ENCODE assay signal across 9 mouse cellular contexts in the genomic region with DNA sequence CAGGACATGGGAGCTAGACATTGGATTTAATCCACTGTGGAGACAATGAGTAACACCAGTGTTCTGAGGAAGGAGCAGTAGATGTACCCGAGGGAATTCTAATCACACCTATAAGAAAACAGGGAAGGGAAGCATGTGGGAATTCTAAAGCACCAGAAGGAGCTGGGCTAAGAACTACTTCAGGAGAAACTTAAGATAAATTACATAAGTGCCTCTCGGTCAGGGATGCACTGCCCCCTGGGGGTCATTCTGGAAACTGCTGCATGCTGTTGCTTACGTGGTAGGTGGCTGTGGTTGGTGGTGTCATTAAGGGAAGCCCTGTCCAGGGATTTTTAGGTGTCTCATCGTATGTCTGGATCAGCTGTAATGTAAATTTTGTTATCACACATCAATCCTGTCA. TPM values are rescaled to one million over a fixed set of nuclear protein-coding genes. Genes with fewer than 3 reads are reported as not detected.
DNase-seq lines count a peak whose midpoint lies in the region; ATAC-seq and TF ChIP-seq lines count a peak whose summit lies in the region.
"Had no signal": no experiment of that assay in that cellular context is flagged by ENCODE, and none has a peak within 500 bp of the region (broad histone marks: within the 10 kb centered on the region; RNA-seq: fewer than 3 reads in every experiment).

No protein-coding gene starts in this region.

- CTCF ChIA-PET in Patski (lab: Charles Lee): interaction anchor here (1.4 to 2.7 kb wide), 3 partner anchors 8 to 480 kb away, joined by 4 to 10 read pairs (median 5); no protein-coding TSS in a partner anchor

- no peak overlapping the region for H3K4me3 ChIP-seq in hindbrain, embryonic 13.5 days
- H3K4me3 ChIP-seq in megakaryocyte, embryonic 14.5 days (replicated peaks): peak overlapping the region; percentile 33
- H3K4me3 ChIP-seq: myocyte had no signal

- no peak for DNase-seq in Patski (ENCODE audit: low read depth, low spot score)
- DNase-seq in cerebellum, adult 18-20 months: peak; percentile 73 to 83
- DNase-seq in layer of hippocampus, postnatal 36 days: peak; percentile 71
- peak; percentile 76 for DNase-seq in right cerebral cortex, postnatal 25 days
- DNase-seq in urinary bladder, postnatal 4 days (ENCODE audit: low spot score in 2 of 2): peak; percentile 47 to 86

- no peak overlapping the region for H3K9ac ChIP-seq in hindbrain, embryonic 13.5 days

- H3K4me1 ChIP-seq in hindbrain, embryonic 13.5 days (replicated peaks): no peaks in the 10 kb centered on the region
- peaks cover 53% of the 10 kb centered on the region for H3K4me1 ChIP-seq in megakaryocyte, embryonic 14.5 days

- WGBS in hindbrain, embryonic 13.5 days: 21% methylated on average over 4 of the region's 4 CpGs

- no peak overlapping the region for H3K27ac ChIP-seq in hindbrain, embryonic 13.5 days

- POLR2A ChIA-PET in Patski (lab: Charles Lee): interaction anchor here (0.7 kb wide), 1 partner anchor 779 kb away, joined by 5 read pairs; no protein-coding TSS in a partner anchor

- TF ChIP-seq CTCF in Patski (IDR thresholded peaks at IDR 0.05): peak; percentile 71

- ATAC-seq in Patski: no peak
- peak; percentile 94 for ATAC-seq in frontal cortex, adult (ENCODE audit: low TSS enrichment)
- peak; percentile 36; the same call in 1 of the 2 replicates for ATAC-seq in hindbrain, embryonic 13.5 days (ENCODE audit: low FRiP score)

- no peaks in the 10 kb centered on the region for H3K9me3 ChIP-seq in hindbrain, embryonic 13.5 days
- H3K9me3 ChIP-seq in megakaryocyte, embryonic 14.5 days: no peaks in the 10 kb centered on the region

- H3K36me3 ChIP-seq in hindbrain, embryonic 13.5 days: no peaks in the 10 kb centered on the region
- no peaks in the 10 kb centered on the region for H3K36me3 ChIP-seq in megakaryocyte, embryonic 14.5 days (replicated peaks; ENCODE audit: low read length)

- H3K27me3 ChIP-seq in Patski: no peaks in the 10 kb centered on the region
- H3K27me3 ChIP-seq in hindbrain, embryonic 13.5 days: no peaks in the 10 kb centered on the region
- H3K27me3 ChIP-seq in megakaryocyte, embryonic 14.5 days (replicated peaks): no peaks in the 10 kb centered on the region

- H3K4me2 ChIP-seq in hindbrain, embryonic 13.5 days: no peak overlapping the region

- in situ Hi-C loops in Patski (cut with MboI; ENCODE audit: low pct_unique_long_range_greater_than_20kb): loop anchor here (5.0 to 25.0 kb wide), 2 partner anchors 255 to 475 kb away; no protein-coding TSS in a partner anchor

RNA-seq across cellular contexts. Expression of a gene that starts 19.0 kb away (rescaled TPM):
- not detected for polyA plus RNA-seq in Patski (2021)
- polyA plus RNA-seq in hindbrain, embryonic 13.5 days (2015; fragmentation: Nextera tagmentation; extraction: Ambion mirVana): 0.21 and 0.43 TPM in 2 replicates
- total RNA-seq in layer of hippocampus, postnatal 36 days (2021): not detected
- not detected in 2 replicates for polyA plus RNA-seq in megakaryocyte, embryonic 14.5 days (2012; ENCODE audit: insufficient read depth, low replicate concordance)
- polyA plus RNA-seq: myocyte had no signal
